Mouse (Mus musculus): ENCODE measurements around the gene Larp7.

- TF ChIP-seq POLR2A (IDR thresholded peaks at IDR 0.05; ENCODE audit: extremely low read depth, insufficient read depth, low read length) (no peak), CTCF (IDR thresholded peaks at IDR 0.05; ENCODE audit: low read depth, low read length) (no peak)
Measured at GRCm38 (mm10) chr3:127530293-127530692, 22.9 kb downstream of the Larp7 start.
